Mouse (Mus musculus): Measurements from ENCODE around the gene Tas2r135.

Gene Tas2r135

DNA sequence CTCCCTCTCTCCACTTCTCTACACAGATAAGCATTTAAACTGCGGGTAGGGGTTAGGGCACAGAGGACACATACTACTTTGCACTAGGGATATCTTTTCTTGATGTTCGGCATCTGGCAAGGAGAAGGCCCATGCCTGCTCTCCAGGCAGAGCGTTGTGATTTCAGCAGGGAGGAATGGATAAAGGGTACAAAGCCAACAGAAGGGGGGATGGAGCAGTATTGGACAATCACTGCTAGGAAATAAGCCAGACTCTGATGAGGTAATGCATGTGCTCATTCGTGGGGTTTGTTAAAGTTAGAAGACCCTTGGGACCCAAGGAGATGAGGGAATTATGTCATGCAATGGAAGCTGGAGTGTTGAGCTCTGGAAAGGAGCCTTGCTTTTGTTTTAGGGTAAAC is 30.5 kb upstream of the Tas2r135 start:
- in situ Hi-C loops (cut with MseI, MboI): no loop called here

DNA sequence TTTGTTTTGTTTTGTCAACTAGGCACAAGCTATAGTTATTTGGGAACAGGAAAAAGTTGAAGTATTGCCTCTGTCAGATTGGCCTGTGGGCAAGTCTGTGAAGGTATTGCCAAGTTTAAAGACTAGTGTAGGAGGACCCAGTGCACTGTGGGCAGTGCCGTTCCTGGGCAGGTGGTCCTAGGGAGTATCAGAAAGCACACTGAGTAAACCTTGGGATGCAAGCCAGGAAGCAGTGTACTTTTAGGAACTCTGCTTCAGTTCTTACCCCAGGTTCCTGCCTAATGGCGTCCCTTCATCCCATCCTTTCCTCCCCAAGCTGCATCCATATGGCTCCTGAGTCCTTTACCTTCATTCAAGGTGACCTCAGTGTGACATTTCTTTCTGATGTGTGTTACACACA is 30.1 kb upstream of the Tas2r135 start:
- in situ Hi-C loops (cut with MseI, MboI): no loop called here

DNA sequence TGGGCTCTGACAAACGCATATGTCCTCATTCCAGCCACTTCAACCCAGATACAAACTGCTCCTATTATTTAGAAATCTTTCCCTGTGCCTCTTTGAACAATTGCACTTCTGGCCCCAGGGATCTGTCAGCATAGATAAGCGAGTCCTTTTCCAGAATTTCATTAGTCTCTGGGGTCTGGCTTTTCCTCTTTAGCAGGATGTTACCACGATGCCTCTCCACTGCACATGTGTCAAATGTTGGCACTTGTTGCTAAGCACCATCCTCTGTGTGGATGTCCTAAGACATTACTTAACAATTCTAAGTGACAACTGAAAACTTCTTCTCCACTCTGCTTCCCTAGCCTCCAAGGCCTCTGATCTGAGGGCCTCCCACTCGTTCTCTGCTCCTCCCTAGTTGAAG is 29.2 kb upstream of the Tas2r135 start:
- in situ Hi-C loops (cut with MseI, MboI): no loop called here

DNA sequence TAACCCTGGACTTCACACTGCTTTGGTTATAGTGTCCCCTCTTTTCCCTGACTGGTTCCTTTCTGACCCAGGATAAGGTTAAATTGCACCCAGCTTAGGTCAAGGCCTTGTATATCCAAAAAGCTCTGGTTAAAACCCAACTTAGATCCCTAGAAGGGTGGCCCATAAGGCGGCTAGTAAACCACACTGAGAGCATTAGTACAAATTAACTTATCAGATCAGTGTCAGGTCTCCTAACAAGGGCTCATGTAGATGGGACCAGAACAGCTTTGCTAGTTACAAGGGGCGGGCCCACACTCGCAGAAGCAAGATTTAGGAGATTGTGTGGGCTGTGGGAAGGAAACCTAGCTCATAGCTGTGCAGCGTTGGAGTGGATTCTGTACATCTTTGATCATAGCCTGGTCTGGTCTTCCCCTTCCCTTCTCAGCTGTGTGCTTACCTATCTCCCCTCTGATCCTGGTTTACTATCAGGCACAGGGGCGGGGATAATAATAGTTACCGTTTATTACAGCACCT is 28.7 kb upstream of the Tas2r135 start:
- in situ Hi-C loops (cut with MseI, MboI): no loop called here

DNA sequence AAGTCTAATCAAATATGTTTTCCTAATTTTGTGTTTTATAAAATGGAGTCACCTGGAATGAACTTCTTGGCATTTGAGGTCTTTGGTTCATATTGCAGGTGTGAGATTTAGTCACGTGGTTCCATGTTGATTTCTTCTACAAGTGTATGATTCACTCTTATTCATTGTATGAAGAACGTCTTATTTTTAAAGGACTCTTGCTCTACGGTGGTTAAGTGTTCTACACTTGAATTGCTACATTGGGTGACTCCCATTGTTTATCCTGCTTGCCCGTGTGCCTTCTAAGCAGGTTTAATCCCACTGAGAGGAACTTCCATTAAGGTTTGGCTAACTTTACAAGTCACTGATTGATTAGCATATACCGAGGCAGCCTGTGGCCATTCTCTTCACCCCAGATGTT is 28.0 kb upstream of the Tas2r135 start:
- in situ Hi-C loops (cut with MseI, MboI): no loop called here

DNA sequence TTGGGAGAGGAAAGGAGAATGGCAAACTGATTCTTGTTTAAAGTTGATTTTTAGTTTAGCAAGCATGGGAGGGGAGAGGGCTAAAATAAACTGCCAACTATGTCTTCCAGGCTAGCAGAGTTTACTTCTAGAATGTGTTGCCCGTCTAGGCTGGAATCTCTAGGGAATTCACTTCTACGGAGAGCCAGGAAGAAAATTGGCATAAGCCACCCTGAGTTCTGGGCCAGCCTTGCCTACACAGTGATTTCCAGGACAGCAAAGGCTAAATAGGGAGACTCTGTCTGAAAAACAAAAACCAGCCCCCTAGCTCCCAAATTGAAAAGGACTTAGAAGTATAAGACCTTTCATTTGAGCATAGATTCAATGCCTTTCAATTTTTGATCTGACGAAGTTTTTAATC is 25.7 kb upstream of the Tas2r135 start:
- in situ Hi-C loops (cut with MseI, MboI): no loop called here

DNA sequence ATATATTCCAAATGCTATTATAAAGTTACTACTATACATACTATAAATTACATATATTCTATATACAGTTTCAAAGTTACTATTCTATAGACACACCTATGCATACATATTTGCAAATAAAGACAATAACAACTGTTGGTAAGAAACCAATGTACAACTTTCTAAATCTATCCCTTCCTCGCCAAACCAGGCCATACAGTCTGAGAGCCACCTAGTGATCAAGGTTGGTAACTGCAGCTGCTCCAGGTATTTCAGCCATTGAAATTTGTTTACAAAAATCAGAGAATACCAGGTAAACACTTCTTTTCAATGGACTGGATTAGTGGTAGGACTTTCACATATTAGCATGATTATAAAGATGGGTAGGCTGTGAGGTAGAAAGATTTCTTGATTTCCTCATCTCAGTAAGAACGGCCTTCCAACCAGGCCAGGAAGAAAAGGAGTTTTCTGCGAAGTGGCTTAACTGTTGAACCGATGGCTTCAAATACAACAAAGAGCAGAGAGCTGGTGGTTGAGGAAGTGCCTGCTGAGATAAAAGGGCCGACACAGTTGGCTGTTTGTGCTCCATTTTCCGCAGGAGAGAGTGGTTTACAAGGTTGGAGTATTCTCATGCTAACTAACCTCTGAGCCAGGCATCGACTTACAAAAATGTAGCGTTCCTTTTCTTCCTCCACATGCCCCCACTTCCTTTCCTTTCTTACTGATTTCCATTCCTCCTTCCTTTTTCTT is 24.7 kb upstream of the Tas2r135 start:
- in situ Hi-C loops (cut with MseI, MboI): loop anchor here in 1 of 2 experiments (10.0 kb wide), 1 partner anchor 204 kb away; no protein-coding TSS in a partner anchor

DNA sequence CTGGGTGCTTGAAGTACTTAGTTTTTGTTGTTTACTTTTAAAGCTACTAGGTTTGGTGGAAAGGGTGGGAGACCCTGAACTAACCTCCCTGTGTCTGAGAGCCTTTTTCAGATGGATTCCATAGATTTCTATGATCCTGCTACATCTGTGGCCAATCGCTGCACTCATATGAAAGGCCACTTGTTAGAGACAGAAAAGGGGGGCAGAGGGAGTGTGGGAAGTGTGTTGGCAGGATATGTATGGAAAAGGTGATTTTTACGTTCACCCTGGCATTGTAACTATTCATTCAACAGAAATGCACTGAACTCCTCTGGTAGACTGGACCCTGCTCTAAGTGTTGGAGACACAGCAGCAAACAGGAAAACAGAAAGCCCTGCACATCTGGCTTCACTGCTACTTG is 24.0 kb upstream of the Tas2r135 start:
- in situ Hi-C loops (cut with MseI, MboI): loop anchor here in 1 of 2 experiments (10.0 kb wide), 1 partner anchor 204 kb away; no protein-coding TSS in a partner anchor

DNA sequence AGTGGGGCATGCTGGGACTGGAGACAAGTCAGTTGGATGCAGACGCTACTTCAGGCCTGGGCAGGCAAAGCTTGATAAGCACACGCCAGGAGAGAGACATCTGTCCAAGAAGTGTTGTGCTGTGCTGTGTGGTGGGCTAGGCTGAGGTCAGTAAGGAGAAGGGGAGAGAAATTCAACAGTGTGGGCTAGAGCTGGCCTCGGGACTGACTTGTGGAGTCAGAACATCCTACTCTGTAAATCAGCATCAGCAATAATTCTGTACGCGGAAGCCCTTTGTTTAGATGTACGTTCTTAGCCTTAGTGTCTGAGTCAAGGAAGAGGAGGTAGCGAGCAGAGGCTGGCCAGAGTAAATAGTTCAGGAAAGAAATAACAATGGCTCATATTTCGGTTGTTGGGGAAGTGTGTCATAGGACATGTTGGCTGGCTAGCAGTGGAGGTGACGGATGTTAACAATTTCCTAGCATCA is 23.3 kb upstream of the Tas2r135 start:
- in situ Hi-C loops (cut with MseI, MboI): loop anchor here in 1 of 2 experiments (10.0 kb wide), 1 partner anchor 203 kb away; no protein-coding TSS in a partner anchor

DNA sequence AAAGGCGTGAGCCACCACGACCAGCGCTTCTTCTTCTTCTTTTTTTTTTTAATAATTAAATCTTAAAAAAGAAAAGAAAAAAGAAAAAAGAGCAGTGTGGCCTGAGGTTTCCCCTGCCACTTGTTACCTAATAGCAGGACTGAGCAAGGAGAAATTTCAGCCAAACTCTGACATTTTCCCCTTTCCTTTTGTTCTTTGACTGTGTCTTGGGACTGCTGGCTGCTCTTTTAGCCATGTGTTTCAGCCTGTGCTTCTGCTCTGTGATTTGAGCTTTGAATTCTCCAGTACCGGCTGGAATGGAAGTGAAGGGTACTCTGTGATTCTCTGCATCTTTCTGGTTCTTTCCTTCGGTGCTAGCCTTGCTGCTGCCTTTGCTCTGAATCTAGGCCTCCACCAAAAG is 21.9 kb upstream of the Tas2r135 start:
- in situ Hi-C loops (cut with MseI, MboI): loop anchor here in 1 of 2 experiments (10.0 kb wide), 1 partner anchor 201 kb away; no protein-coding TSS in a partner anchor

DNA sequence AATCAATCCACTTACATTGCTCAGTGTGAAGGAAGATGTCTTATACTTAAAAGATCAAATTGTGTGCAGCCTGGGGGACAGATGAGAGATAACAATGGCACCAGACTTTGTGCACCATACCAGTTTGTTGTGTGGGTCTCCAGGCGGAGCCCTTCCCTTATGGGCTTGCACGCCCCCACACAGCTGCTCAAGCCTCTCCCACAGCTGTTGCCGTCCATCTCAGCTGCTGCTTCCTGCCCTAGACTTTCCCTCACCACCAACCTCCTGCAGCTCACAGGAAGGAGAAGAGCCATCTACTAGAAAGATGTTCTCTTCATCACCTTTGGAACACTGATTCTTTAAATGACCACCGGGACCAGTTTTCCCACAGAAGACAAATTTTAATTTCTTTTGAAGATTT is 19.6 kb upstream of the Tas2r135 start:
- in situ Hi-C loops (cut with MseI, MboI): loop anchor here in 1 of 2 experiments (10.0 kb wide), 1 partner anchor 199 kb away; no protein-coding TSS in a partner anchor

DNA sequence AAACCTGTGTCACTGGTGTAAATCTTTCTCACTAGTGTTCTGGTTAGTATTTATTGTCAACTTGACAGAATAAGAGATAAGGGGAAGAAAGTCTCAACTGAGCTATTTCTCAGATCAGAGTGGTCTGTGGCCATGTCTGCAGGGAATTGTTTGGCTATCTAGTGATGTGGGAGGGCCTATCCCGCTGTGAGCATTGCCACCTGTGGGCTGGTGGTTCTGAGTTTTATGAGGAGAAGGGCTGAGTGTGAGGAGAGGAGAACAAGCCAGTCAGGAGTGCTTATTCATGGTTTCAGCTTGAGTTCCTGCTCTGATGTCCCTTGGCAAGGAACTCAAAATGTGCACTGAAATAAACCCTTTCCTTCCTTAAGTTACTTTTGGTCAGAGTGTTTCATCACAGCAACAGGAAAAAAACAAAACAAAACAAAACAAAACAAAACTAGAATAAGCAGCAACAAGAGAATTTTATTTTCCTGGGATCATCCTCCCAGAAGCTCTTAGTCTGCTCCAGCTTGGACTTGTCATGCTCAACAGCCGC is 13.4 kb upstream of the Tas2r135 start:
- in situ Hi-C loops (cut with MseI, MboI): no loop called here

DNA sequence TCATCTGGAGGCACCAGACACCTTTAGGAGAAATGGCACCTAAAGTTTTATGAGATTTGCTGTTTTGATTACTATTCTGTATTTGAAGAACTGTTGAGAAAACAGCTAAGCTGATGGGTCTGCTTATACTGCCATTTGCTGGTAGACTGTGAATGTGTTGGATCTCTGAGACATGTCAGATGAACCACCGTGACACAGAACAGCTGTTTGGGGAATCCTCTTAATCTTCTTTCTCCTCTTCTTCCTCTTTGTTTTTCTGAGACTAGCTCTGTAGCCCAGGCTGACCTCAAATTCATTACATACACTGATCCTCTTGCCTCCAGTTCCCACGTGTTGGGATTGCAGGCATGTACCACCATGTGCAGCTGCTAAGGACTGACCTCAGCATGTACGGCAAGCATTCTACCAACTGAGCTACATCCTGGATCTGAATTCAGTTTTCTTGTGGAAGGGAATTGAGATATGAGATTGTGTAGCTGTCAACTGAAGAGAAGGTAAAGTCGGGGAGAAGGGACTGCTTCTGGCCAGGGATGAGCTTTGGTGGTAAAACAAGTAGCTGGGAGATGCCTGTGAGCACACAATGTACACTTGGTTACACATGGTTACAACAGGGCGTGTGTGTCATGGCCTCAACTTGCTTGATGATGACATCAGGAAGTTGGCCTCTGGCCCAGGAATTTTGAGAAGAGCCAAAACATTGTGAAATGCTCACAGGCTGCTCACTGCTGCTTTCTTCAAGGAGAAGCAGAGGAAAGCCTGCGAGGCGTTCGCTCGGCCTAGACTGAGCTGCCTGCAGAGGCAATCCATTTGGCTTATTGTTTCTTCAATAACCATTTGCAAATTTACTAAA is 9.0 kb upstream of the Tas2r135 start:
- in situ Hi-C loops (cut with MseI, MboI): no loop called here

DNA sequence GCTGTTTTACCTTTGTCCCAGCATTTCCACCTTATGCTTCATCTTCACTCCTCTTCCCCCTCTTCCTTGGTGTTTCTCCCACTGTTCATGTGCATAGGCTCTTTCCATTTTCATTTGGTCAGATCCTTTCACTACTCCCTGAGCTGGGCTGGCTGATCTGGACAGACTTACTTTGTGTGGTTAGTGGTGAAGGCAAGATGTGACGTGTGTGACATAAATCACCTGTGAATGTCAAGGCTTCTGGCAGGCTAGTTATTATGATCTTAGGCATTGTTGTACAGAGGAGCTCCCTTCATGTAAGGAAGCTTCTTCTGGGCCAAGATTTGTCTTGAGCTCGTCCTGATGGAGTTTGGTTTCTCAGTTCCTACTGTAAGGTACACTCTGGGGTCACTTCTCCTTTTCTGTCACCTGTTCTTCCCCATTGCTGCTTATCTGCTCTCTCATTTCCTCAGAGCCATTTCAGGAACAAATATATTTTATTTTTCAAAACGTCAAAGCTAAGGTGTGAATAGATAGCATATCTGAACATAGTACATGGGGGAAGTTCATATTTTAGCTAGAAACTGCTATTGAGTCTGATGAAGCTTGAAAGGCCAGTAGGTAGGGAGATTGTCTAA is 8.1 kb upstream of the Tas2r135 start:
- in situ Hi-C loops (cut with MseI, MboI): no loop called here

DNA sequence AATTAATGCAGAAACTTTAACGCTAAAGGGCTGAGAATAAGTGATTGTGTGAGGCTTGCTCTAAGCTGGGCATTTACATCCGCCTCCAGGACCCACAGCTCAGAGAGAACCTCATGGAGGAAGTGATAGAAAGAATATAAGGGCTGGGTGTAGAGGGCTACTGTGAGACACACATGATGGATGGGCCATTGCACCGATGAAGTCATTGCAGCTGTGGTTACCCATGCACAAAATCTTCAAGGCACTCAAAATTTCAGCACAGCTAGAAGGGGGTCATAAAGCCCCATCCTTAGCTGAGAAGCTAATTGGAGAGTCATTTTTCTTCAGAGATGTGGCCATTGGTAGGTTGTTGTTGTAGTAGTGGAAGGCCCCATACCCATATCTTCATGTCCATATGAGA is 6.9 kb upstream of the Tas2r135 start:
- in situ Hi-C loops (cut with MseI, MboI): no loop called here

DNA sequence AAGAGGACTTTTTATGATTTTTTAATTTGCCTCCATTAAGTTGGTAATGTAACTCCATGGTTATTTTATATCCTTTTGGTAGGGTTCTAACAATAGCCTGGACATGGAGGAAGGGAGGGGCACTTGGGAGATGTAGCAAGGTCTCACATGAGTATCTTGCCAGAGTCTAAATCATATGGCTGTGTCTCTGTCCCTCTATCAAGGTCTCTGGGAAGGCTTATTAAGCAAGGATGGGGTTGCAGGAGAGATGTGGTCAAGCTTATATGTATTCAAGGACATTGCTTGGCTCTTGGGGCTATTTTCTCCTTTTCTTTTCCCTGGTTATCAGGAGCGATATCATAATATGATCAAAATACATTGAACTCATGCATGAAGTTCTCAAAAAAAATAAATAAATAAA is 6.2 kb upstream of the Tas2r135 start:
- in situ Hi-C loops (cut with MseI, MboI): no loop called here

DNA sequence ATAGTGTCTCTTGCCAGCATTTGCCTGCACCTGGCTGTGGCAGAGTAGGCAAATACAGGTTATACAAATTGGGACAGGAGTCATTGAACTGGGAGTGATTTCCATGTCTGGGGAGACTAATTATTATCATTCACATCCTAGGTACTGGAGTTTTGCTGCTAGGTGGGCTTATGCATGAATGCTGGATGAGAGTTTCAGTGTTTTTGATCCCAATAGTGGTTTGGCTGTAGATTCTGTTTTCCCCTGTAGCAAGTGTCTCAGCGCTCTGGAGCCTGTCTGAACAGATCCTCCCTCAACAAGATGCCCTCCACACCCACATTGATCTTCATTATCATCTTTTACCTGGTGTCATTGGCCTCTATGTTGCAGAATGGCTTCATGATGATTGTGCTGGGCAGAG is 5.3 kb upstream of the Tas2r135 start, which contains the start of gene Tas2r143:
TSS of gene Tas2r143 (plus strand) at position 301 of the 400 bp plus-strand sequence.
- in situ Hi-C loops (cut with MseI, MboI): no loop called here

DNA sequence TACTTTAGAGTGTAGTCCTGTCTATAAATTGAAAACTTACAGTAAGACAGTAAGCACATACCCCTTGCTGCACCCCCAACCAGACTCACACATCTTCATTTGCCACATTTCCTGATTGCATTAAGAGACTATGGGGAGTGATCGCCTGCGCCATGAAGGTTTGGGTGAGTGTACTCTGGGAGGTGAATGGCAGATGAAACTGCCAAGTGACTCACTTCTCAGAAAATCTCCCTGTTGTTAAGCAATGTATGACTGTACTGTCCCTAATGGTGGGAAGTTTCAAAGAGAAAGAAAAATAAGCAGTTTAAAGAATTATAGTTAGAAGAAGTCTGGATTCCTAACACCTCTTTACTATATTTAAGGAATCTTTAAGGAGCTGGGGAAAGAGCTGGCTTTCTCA is 14.2 kb downstream of the Tas2r135 start:
- in situ Hi-C loops (cut with MseI, MboI): no loop called here

DNA sequence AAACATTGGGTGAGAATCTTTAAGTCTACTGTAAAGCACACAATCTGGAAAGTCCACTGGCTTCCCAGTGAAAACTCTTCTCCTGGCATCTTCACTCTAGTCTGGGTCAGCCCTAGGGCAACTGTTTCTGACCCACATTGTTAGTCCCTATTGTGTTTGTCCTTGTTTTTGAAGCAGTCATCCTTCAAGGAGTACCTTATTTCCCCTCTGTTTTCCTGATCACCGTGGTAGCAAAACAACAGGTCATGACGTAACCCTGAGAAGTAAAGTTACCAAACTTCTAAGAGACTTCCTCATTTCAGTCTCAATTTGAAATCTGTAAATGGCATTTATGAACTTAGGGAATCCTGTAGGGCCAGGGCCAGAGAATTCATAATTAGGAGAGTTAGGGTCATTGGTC is 16.2 kb downstream of the Tas2r135 start:
- in situ Hi-C loops (cut with MseI, MboI): no loop called here

DNA sequence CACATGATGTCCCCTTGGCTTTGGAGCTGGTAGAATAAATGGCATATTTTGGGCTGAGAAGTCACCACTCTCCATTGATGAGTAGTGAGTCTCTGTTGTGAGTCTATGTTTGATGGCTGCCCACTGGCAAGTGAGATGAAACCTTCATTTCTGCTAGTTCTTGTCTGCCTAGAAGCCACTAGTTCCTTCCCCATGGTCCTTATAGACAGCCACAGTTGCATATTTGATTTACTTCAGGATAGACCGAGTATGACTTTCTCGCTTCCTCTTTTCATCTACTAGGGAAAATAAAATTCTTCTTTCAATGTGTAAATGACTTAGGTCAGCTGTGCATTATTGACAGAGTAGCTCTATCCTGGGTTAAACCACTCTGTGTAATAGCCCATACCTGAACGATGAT is 19.2 kb downstream of the Tas2r135 start:
- in situ Hi-C loops (cut with MseI, MboI): no loop called here

DNA sequence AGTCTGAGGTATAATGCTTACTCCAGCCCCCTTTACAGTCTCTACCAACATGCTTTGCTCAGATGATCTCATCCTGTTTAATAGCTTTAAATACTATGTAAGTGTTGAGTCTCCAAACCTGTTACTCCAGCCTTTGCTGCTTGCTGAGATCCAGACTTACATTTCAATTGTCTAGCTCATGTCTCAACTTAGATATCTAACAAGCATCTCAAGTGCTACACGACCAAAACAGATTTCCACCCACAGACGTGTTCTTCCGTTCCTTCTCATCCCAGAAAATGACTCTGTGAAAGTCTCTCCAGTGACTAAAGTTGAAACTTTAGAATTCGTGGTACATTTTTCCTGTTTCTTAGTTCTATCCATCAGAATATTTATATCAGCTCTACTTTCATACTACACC is 21.1 kb downstream of the Tas2r135 start:
- in situ Hi-C loops (cut with MseI, MboI): no loop called here

DNA sequence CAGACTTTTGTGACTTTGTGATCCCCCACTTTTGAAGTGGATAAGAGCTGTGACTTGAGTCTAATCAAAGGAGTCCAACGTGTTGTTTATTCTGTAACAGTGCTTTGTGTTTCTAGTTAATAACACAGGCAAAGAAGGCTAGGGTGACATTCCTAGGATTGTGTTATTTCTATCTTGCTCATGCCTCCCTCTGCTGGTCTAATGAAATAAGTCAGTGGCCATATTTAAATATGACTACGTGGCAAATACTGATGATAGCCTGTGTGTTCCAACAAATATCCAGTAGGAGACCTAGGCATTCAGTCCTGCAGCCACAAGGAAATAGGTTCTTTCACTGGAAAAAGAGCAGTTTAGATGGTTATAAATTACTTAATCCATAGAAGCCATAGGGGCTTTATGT is 28.3 kb downstream of the Tas2r135 start:
- in situ Hi-C loops (cut with MseI, MboI): no loop called here

Measured in mouse trophoblast stem cell (cell line).